Mouse (Mus musculus): ENCODE measurements around the gene Vwf. TPM values are rescaled to one million over a fixed set of nuclear protein-coding genes. Genes with fewer than 3 reads are reported as not detected.
A peak's percentile ranks its signal among the peaks of the same experiment; 100 is the strongest.

Gene Vwf
- total and polyA plus RNA-seq, 2 experiments = 4.9 to 9.0 TPM

DNA sequence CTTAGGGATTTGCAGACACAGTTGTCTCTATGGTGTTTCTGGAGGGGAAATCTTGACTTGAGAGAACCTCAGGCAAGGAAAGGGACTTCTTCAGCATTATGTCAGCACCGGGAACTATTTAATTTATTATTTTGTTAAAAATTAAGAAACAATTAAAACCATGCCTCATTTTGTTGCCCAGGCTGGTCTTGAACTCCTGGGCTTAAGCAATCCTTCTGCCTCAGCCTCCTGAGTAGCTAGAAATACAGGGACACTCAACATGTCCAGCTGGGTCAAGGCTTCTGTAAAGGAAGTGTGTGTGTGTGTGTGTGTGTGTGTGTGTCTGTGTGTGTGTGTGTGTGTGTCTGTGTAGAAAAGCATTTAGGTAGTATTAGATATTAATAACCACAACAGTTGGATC, 71.3 kb downstream of the Vwf start:
- WGBS = 92% methylated on average over 1 of the region's 1 CpGs
- Histone ChIP-seq H3K4me3 (ENCODE audit: insufficient read depth, low read depth, low read length) (no peak overlapping the region), H3K27ac (replicated peaks; ENCODE audit: insufficient read depth, low read depth, low read length) (no peak overlapping the region), H3K27me3 (ENCODE audit: control insufficient read depth, insufficient read depth, low read length) (no peaks in the 10 kb centered on the region), H3K9ac (ENCODE audit: low read depth, low read length) (no peak overlapping the region), H3K4me1 (ENCODE audit: control insufficient read depth, insufficient read depth, low read length) (no peaks in the 10 kb centered on the region), H3K36me3 (ENCODE audit: control insufficient read depth, insufficient read depth, low read length) (no peaks in the 10 kb centered on the region), H3K79me2 (ENCODE audit: control insufficient read depth, insufficient read depth, low read length) (no peaks in the 10 kb centered on the region)
- no peak for DNase-seq (ENCODE audit: extremely low read depth, low read depth, low spot score)
- TF ChIP-seq POLR2A (IDR thresholded peaks at IDR 0.05; ENCODE audit: extremely low read depth, insufficient read depth, low read length) = no peak
- no peak for TF ChIP-seq CTCF (IDR thresholded peaks at IDR 0.05; ENCODE audit: low read depth, low read length)

DNA sequence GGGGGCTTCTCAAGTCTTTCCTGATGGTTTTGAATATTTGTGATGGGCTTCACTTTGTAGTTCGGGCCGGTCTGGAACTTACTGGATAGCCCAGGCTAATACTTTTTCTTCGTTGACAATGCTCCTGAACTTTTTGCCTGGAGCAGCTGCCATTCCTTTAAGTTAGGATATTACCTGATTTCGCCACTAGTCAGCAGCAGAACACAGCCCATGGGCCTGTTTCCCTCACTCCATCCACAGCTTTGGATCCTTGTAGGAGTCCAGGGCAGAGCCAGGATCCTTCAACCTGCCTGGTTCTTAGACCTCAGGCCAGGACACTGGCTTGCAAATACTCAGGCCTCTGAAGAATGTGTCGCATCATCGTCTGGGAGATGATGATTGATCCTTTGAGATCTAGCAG, 74.2 kb downstream of the Vwf start:
- DNase-seq (ENCODE audit: extremely low read depth, low read depth, low spot score) = no peak
- 59% methylated on average over 6 of the region's 6 CpGs for WGBS

GRCm38 (mm10) chr6:125622434-125622833, 75.9 kb downstream of the Vwf start:
- TF ChIP-seq CTCF (IDR thresholded peaks at IDR 0.05; ENCODE audit: low read depth, low read length) (peak; percentile 27; the same call in 1 of the 2 replicates), POLR2A (IDR thresholded peaks at IDR 0.05; ENCODE audit: extremely low read depth, insufficient read depth, low read length) (no peak)
- no peak overlapping the region for H3K27ac ChIP-seq (replicated peaks; ENCODE audit: insufficient read depth, low read depth, low read length)
- no peak overlapping the region for H3K9ac ChIP-seq (ENCODE audit: low read depth, low read length)
- H3K4me3 ChIP-seq (ENCODE audit: insufficient read depth, low read depth, low read length) = no peak overlapping the region
- H3K27me3 ChIP-seq (ENCODE audit: control insufficient read depth, insufficient read depth, low read length) = no peaks in the 10 kb centered on the region
- no peaks in the 10 kb centered on the region for H3K4me1 ChIP-seq (ENCODE audit: control insufficient read depth, insufficient read depth, low read length)
- peak; percentile 37 for DNase-seq (ENCODE audit: extremely low read depth, low read depth, low spot score)
- no peaks in the 10 kb centered on the region for H3K79me2 ChIP-seq (ENCODE audit: control insufficient read depth, insufficient read depth, low read length)
- WGBS = 33% methylated on average over 2 of the region's 2 CpGs
- no peaks in the 10 kb centered on the region for H3K36me3 ChIP-seq (ENCODE audit: control insufficient read depth, insufficient read depth, low read length)

More for the DNA sequence above, 74.2 kb downstream of the Vwf start:
- H3K27me3 ChIP-seq (ENCODE audit: control insufficient read depth, insufficient read depth, low read length) = no peaks in the 10 kb centered on the region
- TF ChIP-seq POLR2A (IDR thresholded peaks at IDR 0.05; ENCODE audit: extremely low read depth, insufficient read depth, low read length) = no peak
- TF ChIP-seq CTCF (IDR thresholded peaks at IDR 0.05; ENCODE audit: low read depth, low read length) = 0 out of 2 replicates have a peak, but pooled peaks have one; percentile 15
- H3K4me3 ChIP-seq (ENCODE audit: insufficient read depth, low read depth, low read length) = no peak overlapping the region
- H3K4me1 ChIP-seq (ENCODE audit: control insufficient read depth, insufficient read depth, low read length) = no peaks in the 10 kb centered on the region
- no peaks in the 10 kb centered on the region for H3K36me3 ChIP-seq (ENCODE audit: control insufficient read depth, insufficient read depth, low read length)
- H3K9ac ChIP-seq (ENCODE audit: low read depth, low read length) = no peak overlapping the region
- no peak overlapping the region for H3K27ac ChIP-seq (replicated peaks; ENCODE audit: insufficient read depth, low read depth, low read length)
- H3K79me2 ChIP-seq (ENCODE audit: control insufficient read depth, insufficient read depth, low read length) = no peaks in the 10 kb centered on the region

DNA sequence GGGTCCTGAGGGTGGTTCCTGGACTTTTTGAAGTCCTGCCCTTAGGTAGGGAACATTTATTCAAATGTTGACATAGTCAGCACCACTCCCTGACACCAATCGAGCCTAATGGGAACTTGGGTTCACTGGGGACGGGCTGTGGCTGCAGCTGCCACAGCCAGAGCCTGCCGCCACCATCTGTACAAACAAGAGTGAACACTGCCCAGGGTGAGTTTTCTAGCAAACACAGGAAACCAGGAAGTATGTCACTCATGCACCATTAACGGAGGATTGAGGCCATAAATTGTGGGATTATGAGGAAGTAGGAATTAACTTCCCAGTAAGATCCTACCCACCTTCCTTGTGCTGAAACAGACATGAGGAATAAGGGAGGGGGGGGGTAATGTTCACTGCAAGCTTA, 93.9 kb downstream of the Vwf start:
- H3K4me1 ChIP-seq (ENCODE audit: control insufficient read depth, insufficient read depth, low read length) = no peaks in the 10 kb centered on the region
- H3K79me2 ChIP-seq (ENCODE audit: control insufficient read depth, insufficient read depth, low read length) = no peaks in the 10 kb centered on the region
- H3K9ac ChIP-seq (ENCODE audit: low read depth, low read length) = no peak overlapping the region
- H3K36me3 ChIP-seq (ENCODE audit: control insufficient read depth, insufficient read depth, low read length) = no peaks in the 10 kb centered on the region
- 36% methylated on average over 4 of the region's 4 CpGs for WGBS
- no peak for DNase-seq (ENCODE audit: extremely low read depth, low read depth, low spot score)
- no peak overlapping the region for H3K27ac ChIP-seq (replicated peaks; ENCODE audit: insufficient read depth, low read depth, low read length)
- TF ChIP-seq CTCF (IDR thresholded peaks at IDR 0.05; ENCODE audit: low read depth, low read length) (no peak), POLR2A (IDR thresholded peaks at IDR 0.05; ENCODE audit: extremely low read depth, insufficient read depth, low read length) (no peak)
- no peaks in the 10 kb centered on the region for H3K27me3 ChIP-seq (ENCODE audit: control insufficient read depth, insufficient read depth, low read length)
- H3K4me3 ChIP-seq (ENCODE audit: insufficient read depth, low read depth, low read length) = no peak overlapping the region

DNA sequence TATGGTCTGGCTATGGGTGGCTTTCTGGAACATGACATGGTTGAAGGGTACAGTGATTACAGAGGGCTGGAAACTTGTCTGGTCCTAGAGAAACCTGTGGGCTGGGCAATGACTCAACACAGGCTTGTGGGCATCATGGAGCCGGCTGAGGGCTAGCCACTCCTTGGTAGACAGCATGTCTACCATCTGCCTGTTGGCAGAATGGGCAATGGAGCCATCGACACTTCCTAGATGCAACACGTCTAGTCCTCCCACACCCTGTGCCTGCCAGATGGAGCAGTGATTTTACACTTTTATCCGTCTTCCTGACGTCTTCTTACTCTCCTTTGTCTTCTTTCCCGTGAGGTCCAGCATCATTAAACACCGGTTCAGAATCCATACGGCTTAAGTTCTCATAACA, 94.6 kb downstream of the Vwf start:
- H3K36me3 ChIP-seq (ENCODE audit: control insufficient read depth, insufficient read depth, low read length) = no peaks in the 10 kb centered on the region
- H3K27ac ChIP-seq (replicated peaks; ENCODE audit: insufficient read depth, low read depth, low read length) = no peak overlapping the region
- no peak overlapping the region for H3K4me3 ChIP-seq (ENCODE audit: insufficient read depth, low read depth, low read length)
- H3K9ac ChIP-seq (ENCODE audit: low read depth, low read length) = no peak overlapping the region
- TF ChIP-seq CTCF (IDR thresholded peaks at IDR 0.05; ENCODE audit: low read depth, low read length) (no peak), POLR2A (IDR thresholded peaks at IDR 0.05; ENCODE audit: extremely low read depth, insufficient read depth, low read length) (no peak)
- H3K79me2 ChIP-seq (ENCODE audit: control insufficient read depth, insufficient read depth, low read length) = no peaks in the 10 kb centered on the region
- H3K27me3 ChIP-seq (ENCODE audit: control insufficient read depth, insufficient read depth, low read length) = no peaks in the 10 kb centered on the region
- no peak for DNase-seq (ENCODE audit: extremely low read depth, low read depth, low spot score)
- H3K4me1 ChIP-seq (ENCODE audit: control insufficient read depth, insufficient read depth, low read length) = no peaks in the 10 kb centered on the region
- 93% methylated on average over 8 of the region's 8 CpGs for WGBS

DNA sequence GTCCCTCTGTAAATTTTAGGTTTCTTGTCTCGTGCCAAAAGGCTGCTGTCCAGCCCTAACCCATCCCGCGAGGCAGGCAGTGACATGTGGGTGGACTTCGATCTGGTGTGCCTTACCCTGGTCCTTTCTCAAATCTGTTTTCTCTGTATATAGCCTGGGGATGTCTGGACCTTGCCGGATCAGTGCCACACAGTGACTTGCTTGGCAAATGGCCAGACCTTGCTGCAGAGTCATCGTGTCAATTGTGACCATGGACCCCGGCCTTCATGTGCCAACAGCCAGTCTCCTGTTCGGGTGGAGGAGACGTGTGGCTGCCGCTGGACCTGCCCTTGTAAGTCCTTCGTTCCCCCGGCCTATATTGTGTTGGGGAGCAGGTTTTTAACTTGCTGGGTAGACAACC, 102.4 kb downstream of the Vwf start:
- H3K27me3 ChIP-seq (ENCODE audit: control insufficient read depth, insufficient read depth, low read length) = no peaks in the 10 kb centered on the region
- no peaks in the 10 kb centered on the region for H3K4me1 ChIP-seq (ENCODE audit: control insufficient read depth, insufficient read depth, low read length)
- WGBS = 35% methylated on average over 12 of the region's 12 CpGs
- no peak for DNase-seq (ENCODE audit: extremely low read depth, low read depth, low spot score)
- H3K9ac ChIP-seq (ENCODE audit: low read depth, low read length) = no peak overlapping the region
- no peaks in the 10 kb centered on the region for H3K79me2 ChIP-seq (ENCODE audit: control insufficient read depth, insufficient read depth, low read length)
- no peak overlapping the region for H3K4me3 ChIP-seq (ENCODE audit: insufficient read depth, low read depth, low read length)
- no peak overlapping the region for H3K27ac ChIP-seq (replicated peaks; ENCODE audit: insufficient read depth, low read depth, low read length)
- no peak for TF ChIP-seq CTCF (IDR thresholded peaks at IDR 0.05; ENCODE audit: low read depth, low read length)
- TF ChIP-seq POLR2A (IDR thresholded peaks at IDR 0.05; ENCODE audit: extremely low read depth, insufficient read depth, low read length) = no peak
- no peaks in the 10 kb centered on the region for H3K36me3 ChIP-seq (ENCODE audit: control insufficient read depth, insufficient read depth, low read length)
